Mouse (Mus musculus): ENCODE results near the gene Rpl36al.

DNA sequence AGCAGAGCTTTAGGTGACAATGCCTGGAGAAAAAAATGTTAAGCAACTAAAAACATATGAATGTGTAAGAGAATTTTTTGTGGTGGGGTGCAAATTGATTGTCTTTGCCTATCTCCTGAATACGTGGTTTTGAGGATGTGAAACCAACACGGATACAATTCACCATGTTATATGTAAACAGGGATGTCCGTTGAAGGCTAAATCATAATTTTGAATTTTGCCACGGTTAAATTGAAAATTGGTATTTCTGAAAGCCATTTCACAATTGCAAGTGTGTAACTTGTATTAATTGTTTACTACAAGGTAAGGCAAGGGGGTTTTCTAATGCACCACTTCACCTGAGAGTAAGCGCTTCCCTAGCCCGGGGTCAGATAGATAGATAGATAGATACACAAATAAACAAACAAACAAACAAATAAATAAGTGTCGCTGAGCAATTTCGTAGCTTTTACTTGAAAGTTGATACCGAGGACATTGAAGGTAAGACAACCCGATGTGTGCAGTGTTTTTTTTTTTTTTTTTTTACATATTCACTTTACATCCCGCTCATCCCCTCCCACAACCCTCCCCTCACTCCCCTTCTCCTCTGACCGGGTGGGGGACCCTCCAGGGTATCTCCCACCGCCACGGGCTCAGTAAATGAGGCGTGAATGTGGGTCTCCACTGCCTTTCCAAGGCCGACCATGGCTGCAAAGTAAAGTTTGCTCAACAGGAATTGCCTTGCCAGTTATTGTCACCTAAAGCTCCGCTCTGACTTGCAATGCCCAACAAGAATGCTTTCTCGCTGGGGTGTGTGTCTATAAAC lies 16.0 kb downstream of the Rpl36al start:
- TF ChIP-seq CTCF (IDR thresholded peaks at IDR 0.05; ENCODE audit: low read depth) (no peak), EP300 (optimal IDR thresholded peaks at IDR 0.05) (no peak)

Data from stomach, postnatal 0 days (tissue).